Mouse (Mus musculus) MEL (cell line): ENCODE data around the gene Sprr2d. TPM values are rescaled to one million over a fixed set of nuclear protein-coding genes. Genes with fewer than 3 reads are reported as not detected.

Source experiments
- DNase-seq: peaks from one replicate; pipeline ENCODE4 v3.0.0; 2011; ENCODE audit warnings: low read depth, low spot score
- H3K27ac ChIP-seq: 2 replicates; pipeline ENCODE4 v1.5.1; 2012; ENCODE audit warnings: low read depth, mild to moderate bottlenecking, control low read depth, low read length, moderate library complexity; ENCODE audit not compliant: control insufficient read depth
- H3K27me3 ChIP-seq, 2 experiments: fragments of 150-350 bp in 1 of 2; sonication (generic) in 1 of 2; 2 replicates each; pipeline ENCODE4 v1.6.1; 2012; ENCODE audit warnings: low read length in 2 of 2, mild to moderate bottlenecking in 2 of 2, improper control_type of control experiment in 1 of 2, moderate library complexity in 1 of 2; ENCODE audit not compliant: insufficient read depth in 2 of 2, control insufficient read depth in 1 of 2
- H3K36me3 ChIP-seq, 2 experiments: 2 replicates each; pipeline ENCODE4 v1.6.1; 2012 to 2014; ENCODE audit warnings: low read length in 2 of 2, improper control_type of control experiment in 1 of 2, inconsistent platforms in 1 of 2, mild to moderate bottlenecking in 1 of 2; ENCODE audit not compliant: insufficient read depth in 2 of 2, control insufficient read depth in 1 of 2
- H3K4me1 ChIP-seq, 2 experiments: fragments of 150-350 bp in 1 of 2; sonication (generic) in 1 of 2; 2 replicates each; pipeline ENCODE4 v1.6.1; 2012; ENCODE audit warnings: low read length in 2 of 2, improper control_type of control experiment in 1 of 2, mild to moderate bottlenecking in 1 of 2; ENCODE audit not compliant: insufficient read depth in 2 of 2, control insufficient read depth in 1 of 2
- H3K4me3 ChIP-seq, 2 experiments: fragments of 150-350 bp in 1 of 2; sonication (generic) in 1 of 2; 2 replicates each; pipeline ENCODE4 v1.5.1; 2012; ENCODE audit warnings: low read depth in 2 of 2, low read length in 2 of 2, mild to moderate bottlenecking in 2 of 2, moderate library complexity in 2 of 2, control low read depth in 1 of 2, improper control_type of control experiment in 1 of 2; ENCODE audit not compliant: control insufficient read depth in 1 of 2, insufficient read depth in 1 of 2
- H3K79me2 ChIP-seq: 2 replicates; pipeline ENCODE4 v1.6.1; 2012; ENCODE audit warnings: mild to moderate bottlenecking, low read length, moderate library complexity; ENCODE audit not compliant: control insufficient read depth, poor library complexity, insufficient read depth
- H3K9ac ChIP-seq: 2 replicates; pipeline ENCODE4 v1.6.1; 2012; ENCODE audit warnings: low read depth, mild to moderate bottlenecking, control low read depth, low read length, moderate library complexity; ENCODE audit not compliant: control insufficient read depth, poor library complexity, severe bottlenecking
- H3K9me3 ChIP-seq: fragments of 150-350 bp; sonication (generic); replicated peaks from 2 replicates; pipeline ENCODE4 v1.6.1; 2012; ENCODE audit warnings: mild to moderate bottlenecking, low read length, improper control_type of control experiment, moderate library complexity; ENCODE audit not compliant: insufficient read depth
- BHLHE40 ChIP-seq: IDR thresholded peaks from 2 replicates; pipeline ENCODE4 v1.6.1; 2012; ENCODE audit warnings: low read depth, mild to moderate bottlenecking, inconsistent platforms, low read length, improper control_type of control experiment, borderline replicate concordance
- CHD1 ChIP-seq: IDR thresholded peaks from 2 replicates; pipeline ENCODE4 v1.6.1; 2012; ENCODE audit warnings: low read depth, mild to moderate bottlenecking, inconsistent platforms, low read length, improper control_type of control experiment
- CHD2 ChIP-seq: IDR thresholded peaks from 2 replicates; pipeline ENCODE4 v1.6.1; 2011; ENCODE audit warnings: low read length, improper control_type of control experiment
- CTCF ChIP-seq, 3 experiments: IDR thresholded peaks in 2 of 3; conservative IDR thresholded peaks in 1 of 3; 2 replicates each; pipeline ENCODE4 v1.5.1; 2011 to 2012; ENCODE audit warnings: low read length in 3 of 3, low read depth in 2 of 3, mild to moderate bottlenecking in 2 of 3, improper control_type of control experiment in 1 of 3, inconsistent platforms in 1 of 3, mixed read lengths in 1 of 3, moderate library complexity in 1 of 3; ENCODE audit not compliant: control insufficient read depth in 1 of 3, insufficient read depth in 1 of 3, poor library complexity in 1 of 3, severe bottlenecking in 1 of 3
- E2F4 ChIP-seq: IDR thresholded peaks from 2 replicates; pipeline ENCODE4 v1.6.1; 2011; ENCODE audit warnings: low read depth, low read length, improper control_type of control experiment, borderline replicate concordance
- ELF1 ChIP-seq: IDR thresholded peaks from 2 replicates; pipeline ENCODE4 v1.6.1; 2014; ENCODE audit warnings: low read depth, mild to moderate bottlenecking, inconsistent platforms, low read length, improper control_type of control experiment, moderate library complexity
- HCFC1 ChIP-seq: IDR thresholded peaks from 2 replicates; pipeline ENCODE4 v1.6.1; 2012; ENCODE audit warnings: low read depth, mild to moderate bottlenecking, inconsistent platforms, low read length, improper control_type of control experiment, moderate library complexity
- JUND ChIP-seq: IDR thresholded peaks from 2 replicates; pipeline ENCODE4 v1.6.1; 2011; ENCODE audit warnings: low read depth, mild to moderate bottlenecking, improper control_type of control experiment, low read length
- MAFK ChIP-seq: IDR thresholded peaks from 2 replicates; pipeline ENCODE4 v1.6.1; 2011; ENCODE audit warnings: low read depth, mild to moderate bottlenecking, low read length, improper control_type of control experiment, borderline replicate concordance
- MAX ChIP-seq: IDR thresholded peaks from 2 replicates; pipeline ENCODE4 v1.6.1; 2011; ENCODE audit warnings: low read length, improper control_type of control experiment
- MAZ ChIP-seq: IDR thresholded peaks from 2 replicates; pipeline ENCODE4 v1.6.1; 2012; ENCODE audit warnings: low read depth, mild to moderate bottlenecking, inconsistent platforms, low read length, improper control_type of control experiment
- MEF2A ChIP-seq: IDR thresholded peaks from 2 replicates; pipeline ENCODE4 v1.6.1; 2014; ENCODE audit warnings: low read depth, mild to moderate bottlenecking, inconsistent platforms, low read length, improper control_type of control experiment; ENCODE audit not compliant: poor library complexity, insufficient replicate concordance, severe bottlenecking; ENCODE audit errors: extremely low read depth
- MXI1 ChIP-seq: IDR thresholded peaks from 2 replicates; pipeline ENCODE4 v1.6.1; 2011; ENCODE audit warnings: mild to moderate bottlenecking, low read depth, low read length, improper control_type of control experiment
- MYB ChIP-seq: IDR thresholded peaks from 2 replicates; pipeline ENCODE4 v1.6.1; 2011; ENCODE audit warnings: mild to moderate bottlenecking, low read depth, low read length, improper control_type of control experiment
- NELFE ChIP-seq: IDR thresholded peaks from 2 replicates; pipeline ENCODE4 v1.6.1; 2011; ENCODE audit warnings: low read depth, low read length, improper control_type of control experiment
- POLR2A ChIP-seq, 2 experiments: IDR thresholded peaks; 2 replicates each; pipeline ENCODE4 v1.6.1; 2011 to 2012; ENCODE audit warnings: low read length in 2 of 2, mild to moderate bottlenecking in 2 of 2, control low read depth in 1 of 2, improper control_type of control experiment in 1 of 2, low read depth in 1 of 2, moderate library complexity in 1 of 2; ENCODE audit not compliant: control insufficient read depth in 1 of 2, insufficient read depth in 1 of 2, poor library complexity in 1 of 2
- POLR2AphosphoS2 ChIP-seq: IDR thresholded peaks from 2 replicates; pipeline ENCODE4 v1.6.1; 2011; ENCODE audit warnings: low read length, improper control_type of control experiment
- RAD21 ChIP-seq: IDR thresholded peaks from 2 replicates; pipeline ENCODE4 v1.6.1; 2011; ENCODE audit warnings: mild to moderate bottlenecking, low read depth, low read length, improper control_type of control experiment
- RCOR1 ChIP-seq: IDR thresholded peaks from 2 replicates; pipeline ENCODE4 v1.6.1; 2012; ENCODE audit warnings: low read depth, mild to moderate bottlenecking, inconsistent platforms, low read length, improper control_type of control experiment
- SIN3A ChIP-seq: IDR thresholded peaks from 2 replicates; pipeline ENCODE4 v1.6.1; 2012; ENCODE audit warnings: low read length, improper control_type of control experiment, inconsistent platforms
- TBP ChIP-seq: IDR thresholded peaks from 2 replicates; pipeline ENCODE4 v1.8.0; 2011; ENCODE audit warnings: low read depth, low read length, improper control_type of control experiment
- TCF12 ChIP-seq: IDR thresholded peaks from 2 replicates; pipeline ENCODE4 v1.6.1; 2014; ENCODE audit warnings: low read depth, mild to moderate bottlenecking, inconsistent platforms, low read length, improper control_type of control experiment, moderate library complexity
- USF1 ChIP-seq: IDR thresholded peaks from 2 replicates; pipeline ENCODE4 v1.6.1; 2014; ENCODE audit warnings: low read depth, mild to moderate bottlenecking, inconsistent platforms, low read length, improper control_type of control experiment, moderate library complexity
- USF2 ChIP-seq, 2 experiments: IDR thresholded peaks; 2 replicates each; pipeline ENCODE4 v1.6.1; 2011 to 2012; ENCODE audit warnings: improper control_type of control experiment in 2 of 2, low read length in 2 of 2, borderline replicate concordance in 1 of 2, inconsistent platforms in 1 of 2, low read depth in 1 of 2, mild to moderate bottlenecking in 1 of 2; ENCODE audit not compliant: insufficient read depth in 1 of 2
- ZC3H11A ChIP-seq: IDR thresholded peaks from 2 replicates; pipeline ENCODE4 v1.6.1; 2012; ENCODE audit warnings: low read depth, mild to moderate bottlenecking, inconsistent platforms, low read length, improper control_type of control experiment
- ZMIZ1 ChIP-seq: IDR thresholded peaks from 2 replicates; pipeline ENCODE4 v1.6.1; 2012; ENCODE audit warnings: low read depth, mild to moderate bottlenecking, inconsistent platforms, low read length, improper control_type of control experiment, moderate library complexity
- ZNF384 ChIP-seq: IDR thresholded peaks from 2 replicates; pipeline ENCODE4 v1.6.1; 2012; ENCODE audit warnings: low read depth, mild to moderate bottlenecking, inconsistent platforms, low read length, improper control_type of control experiment
- polyA plus RNA-seq, 2 experiments: library from polyadenylated mRNA; stranded (reverse) in 1 of 2; unstranded in 1 of 2; fragments of >175 nt in 1 of 2; fragments of >200 nt in 1 of 2; gene quantifications; 2 replicates each; pipeline versions ENCODE4 v1.2.1 to v1.2.4; 2012; ENCODE audit warnings: low replicate concordance in 2 of 2, low read depth in 1 of 2; ENCODE audit not compliant: insufficient read length in 2 of 2, insufficient read depth in 1 of 2, missing spikeins in 1 of 2
- total RNA-seq: library from RNA; depleted of rRNA; stranded (reverse); fragments of 300-350 nt; gene quantifications from 2 replicates; pipeline ENCODE4 v1.2.3, GENCODE M21; 2012

Gene Sprr2d
- total and polyA plus RNA-seq, 3 experiments, result not detected

- no peaks in the 10 kb centered on the region for H3K27me3 ChIP-seq
- TF ChIP-seq BHLHE40 (no peak), ZC3H11A (no peak)
- H3K79me2 ChIP-seq, result no peaks in the 10 kb centered on the region
- no peaks in the 10 kb centered on the region for H3K36me3 ChIP-seq
- no peak for DNase-seq
- H3K9me3 ChIP-seq, result no peaks in the 10 kb centered on the region
- H3K27ac ChIP-seq, result no peak overlapping the region
- H3K4me3 ChIP-seq, result no peak overlapping the region
- no peak overlapping the region for H3K9ac ChIP-seq
- no peaks in the 10 kb centered on the region for H3K4me1 ChIP-seq
Observed at GRCm38 (mm10) chr3:92317384-92317783, 21.6 kb upstream of the Sprr2d start.

- Histone ChIP-seq H3K9ac (no peak overlapping the region), H3K4me3 (no peak overlapping the region)
- DNase-seq, result no peak
Observed at GRCm38 (mm10) chr3:92336278-92336677, 2.7 kb upstream of the Sprr2d start.

GRCm38 (mm10) chr3:92351843-92352242, 12.9 kb downstream of the Sprr2d start, which contains the start of gene Sprr2e:
Sprr2e (plus strand) TSS chr3:92352143.
- Histone ChIP-seq H3K4me3 (no peak within 1 kb of the TSS), H3K27ac (no peak within 1 kb of the TSS), H3K4me1 (no peaks in the 10 kb centered on the region), H3K9me3 (no peaks in the 10 kb centered on the region), H3K9ac (no peak within 1 kb of the TSS), H3K27me3 (no peaks in the 10 kb centered on the region), H3K36me3 (no peaks in the 10 kb centered on the region), H3K79me2 (no peaks in the 10 kb centered on the region)
- DNase-seq, result no peak
- no peak for TF ChIP-seq NELFE
- TF ChIP-seq MAZ, result no peak
- no peak for TF ChIP-seq E2F4
- no peak for TF ChIP-seq MYB
- no peak for TF ChIP-seq MAX
- TF ChIP-seq CHD2, result no peak
- TF ChIP-seq MEF2A, result no peak
- no peak for TF ChIP-seq SIN3A
- TF ChIP-seq ZC3H11A, result no peak
- TF ChIP-seq POLR2AphosphoS2, result no peak
- no peak for TF ChIP-seq ZMIZ1
- no peak for TF ChIP-seq TBP
- TF ChIP-seq HCFC1, result no peak
- TF ChIP-seq TCF12, result no peak
- no peak for TF ChIP-seq MAFK
- TF ChIP-seq USF2 (IDR thresholded peaks at IDR 0.05; ENCODE audit: borderline replicate concordance in 1 of 2, insufficient read depth in 1 of 2, low read depth in 1 of 2, low read length in 2 of 2), result no peak
- no peak for TF ChIP-seq USF1
- no peak for TF ChIP-seq POLR2A (IDR thresholded peaks at IDR 0.05; ENCODE audit: control insufficient read depth in 1 of 2, insufficient read depth in 1 of 2, low read depth in 1 of 2, low read length in 2 of 2, poor library complexity in 1 of 2)
- TF ChIP-seq CTCF (IDR thresholded peaks at IDR 0.05 in 2 of 3, conservative IDR thresholded peaks at IDR 0.05 in 1 of 3; ENCODE audit: control insufficient read depth in 1 of 3, insufficient read depth in 1 of 3, low read depth in 2 of 3, low read length in 3 of 3, poor library complexity in 1 of 3, severe bottlenecking in 1 of 3), result no peak

More at GRCm38 (mm10) chr3:92336278-92336677, 2.7 kb upstream of the Sprr2d start:
- H3K27me3 ChIP-seq, result no peaks in the 10 kb centered on the region
- TF ChIP-seq RAD21 (no peak), ZC3H11A (no peak), RCOR1 (no peak), CHD1 (no peak), ZNF384 (no peak), TCF12 (no peak), MAFK (no peak), MXI1 (no peak), MYB (no peak), CTCF (IDR thresholded peaks at IDR 0.05 in 2 of 3, conservative IDR thresholded peaks at IDR 0.05 in 1 of 3; ENCODE audit: control insufficient read depth in 1 of 3, insufficient read depth in 1 of 3, low read depth in 2 of 3, low read length in 3 of 3, poor library complexity in 1 of 3, severe bottlenecking in 1 of 3) (no peak), ELF1 (no peak), HCFC1 (no peak), JUND (no peak), SIN3A (no peak), POLR2AphosphoS2 (no peak), NELFE (no peak), BHLHE40 (no peak), USF2 (IDR thresholded peaks at IDR 0.05; ENCODE audit: borderline replicate concordance in 1 of 2, insufficient read depth in 1 of 2, low read depth in 1 of 2, low read length in 2 of 2) (no peak), MAZ (no peak)
- TF ChIP-seq, all 39 proteins: peak for 0
- Histone ChIP-seq H3K9me3 (no peaks in the 10 kb centered on the region), H3K27ac (no peak overlapping the region), H3K4me1 (no peaks in the 10 kb centered on the region), H3K36me3 (no peaks in the 10 kb centered on the region), H3K79me2 (no peaks in the 10 kb centered on the region)
